Mouse (Mus musculus) CD4-positive helper T cell, adult 2 months (primary cell): ENCODE measurements around the gene Lct.
A peak's percentile ranks its signal among the peaks of the same experiment; 100 is the strongest.
"Not testable (repeated sequence)": the region's sequence is repeated elsewhere in the genome, so short reads cannot be mapped to it uniquely, and the experiment has no call there.

Experiments used
- DNase-seq: peaks from one replicate; pipeline ENCODE4 v3.0.0-alpha.2; 2012; ENCODE audit warnings: low read depth, missing footprints, low spot score

Gene Lct

GRCm38 (mm10) chr1:128295717-128296528 is 32.2 kb downstream of the Lct start:
- DNase-seq: no peak

- no peak for DNase-seq
These were observed 32.8 kb downstream of the Lct start for GRCm38 (mm10) chr1:128295296-128295695.

- DNase-seq: no peak
These were observed 34.6 kb downstream of the Lct start for GRCm38 (mm10) chr1:128293524-128293923.

- no peak for DNase-seq
These were observed 37.8 kb downstream of the Lct start for GRCm38 (mm10) chr1:128290295-128290694.

GRCm38 (mm10) chr1:128285136-128285535 is 43.0 kb downstream of the Lct start:
- DNase-seq: no peak

GRCm38 (mm10) chr1:128284157-128284690 is 43.9 kb downstream of the Lct start:
- DNase-seq: no peak

GRCm38 (mm10) chr1:128282924-128283323 is 45.2 kb downstream of the Lct start:
- DNase-seq: no peak

GRCm38 (mm10) chr1:128281753-128282152 is 46.4 kb downstream of the Lct start:
- DNase-seq: no peak

- DNase-seq: no peak
These were observed 49.6 kb downstream of the Lct start for GRCm38 (mm10) chr1:128278563-128278962.

- DNase-seq: no peak
These were observed 52.2 kb downstream of the Lct start for GRCm38 (mm10) chr1:128275908-128276307.

GRCm38 (mm10) chr1:128270731-128271130 is 57.4 kb downstream of the Lct start:
- no peak for DNase-seq

- DNase-seq: not testable (repeated sequence)
These were observed 61.1 kb downstream of the Lct start for GRCm38 (mm10) chr1:128267061-128267460.

- DNase-seq: peak; percentile 75
These were observed 83.3 kb downstream of the Lct start for GRCm38 (mm10) chr1:128244727-128245355.

- peak; percentile 99 for DNase-seq
These were observed 84.0 kb downstream of the Lct start for GRCm38 (mm10) chr1:128243996-128244726.

GRCm38 (mm10) chr1:128243627-128243995 is 84.5 kb downstream of the Lct start, which contains the start of gene Ubxn4:
Ubxn4 (plus strand) TSS chr1:128243964.
- no peak for DNase-seq

- DNase-seq: no peak
These were observed 92.9 kb downstream of the Lct start for GRCm38 (mm10) chr1:128235181-128235580.
